In the genomic region with DNA sequence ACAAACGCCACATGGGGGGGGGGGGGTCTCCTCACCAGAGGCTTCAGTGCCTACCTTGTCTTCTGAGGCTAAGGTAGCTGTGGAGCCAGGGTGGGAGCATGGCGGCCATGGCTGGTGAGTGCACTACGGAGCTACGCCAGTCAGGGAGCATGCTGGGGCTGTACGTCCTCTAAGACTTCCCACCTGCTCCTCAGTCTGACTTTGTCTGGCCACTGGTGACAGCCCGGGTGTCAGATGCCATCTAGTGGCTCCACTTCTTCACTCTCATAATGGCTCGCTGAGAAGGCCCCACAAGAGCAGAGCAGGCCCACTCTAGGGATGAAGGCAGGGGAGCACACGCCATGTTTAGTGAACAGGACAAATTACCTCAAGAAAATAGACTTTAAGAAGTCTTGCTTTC, we compare ENCODE assay signal across 10 mouse cellular contexts. TPM values are rescaled to one million over a fixed set of nuclear protein-coding genes. Genes with fewer than 3 reads are reported as not detected.
DNase-seq lines count a peak whose midpoint lies in the region; ATAC-seq lines count a peak whose summit lies in the region.
"Had no signal": no experiment of that assay in that cellular context is flagged by ENCODE, and none has a peak within 500 bp of the region (broad histone marks: within the 10 kb centered on the region; RNA-seq: fewer than 3 reads in every experiment).

No protein-coding gene starts in this region.

- H3K9me3 ChIP-seq in hindbrain, embryonic 15.5 days = no peaks in the 10 kb centered on the region
- H3K9me3 ChIP-seq: embryonic facial prominence, embryonic 12.5 days had no signal

- peak; percentile 66; the same call in 1 of the 2 replicates for ATAC-seq in hindbrain, embryonic 15.5 days (ENCODE audit: low FRiP score, low read depth)

- H3K9ac ChIP-seq in hindbrain, embryonic 15.5 days = no peak overlapping the region
- H3K9ac ChIP-seq: embryonic facial prominence, embryonic 12.5 days had no signal

- intact Hi-C loops in left cerebral cortex, postnatal 10 days (cut with DNase I) = loop anchor here (10.0 kb wide), 1 partner anchor 189 kb away; no protein-coding TSS in a partner anchor

- H3K36me3 ChIP-seq in hindbrain, embryonic 15.5 days = peaks cover 45% of the 10 kb centered on the region

- no peak overlapping the region for H3K4me2 ChIP-seq in hindbrain, embryonic 15.5 days
- H3K4me2 ChIP-seq: embryonic facial prominence, embryonic 12.5 days had no signal

- no peaks in the 10 kb centered on the region for H3K27me3 ChIP-seq in hindbrain, embryonic 15.5 days
- H3K27me3 ChIP-seq: embryonic facial prominence, embryonic 12.5 days had no signal

- no peak overlapping the region for H3K4me3 ChIP-seq in hindbrain, embryonic 15.5 days
- H3K4me3 ChIP-seq: embryonic facial prominence, embryonic 12.5 days had no signal

- H3K4me1 ChIP-seq in hindbrain, embryonic 15.5 days (replicated peaks) = no peaks in the 10 kb centered on the region
- H3K4me1 ChIP-seq: embryonic facial prominence, embryonic 12.5 days had no signal

- peak; percentile 15 to 55 for DNase-seq in left cerebral cortex, postnatal 10 days (ENCODE audit: extremely low spot score in 1 of 2, low spot score in 2 of 2)
- DNase-seq in left cerebral cortex, adult 9 months (ENCODE audit: low spot score in 2 of 2) = no peak
- peak; percentile 22 for DNase-seq in WW6 (ENCODE audit: low read depth, low spot score)
- DNase-seq in embryo, embryonic 9.5 days (ENCODE audit: extremely low spot score) = peak; percentile 14
- peak; percentile 69 for DNase-seq in lung, postnatal 10 days
- peak; percentile 34 for DNase-seq in thymus, postnatal 0 days (ENCODE audit: low spot score)
- no peak for DNase-seq in ovary, postnatal 10 days (ENCODE audit: low spot score)

- no peak overlapping the region for H3K27ac ChIP-seq in hindbrain, embryonic 15.5 days (replicated peaks)
- H3K27ac ChIP-seq: embryonic facial prominence, embryonic 12.5 days; macrophage had no signal

- 50% methylated on average over 8 of the region's 8 CpGs for WGBS in hindbrain, embryonic 15.5 days

RNA-seq across cellular contexts. Expression of a gene that starts 41.2 kb away (rescaled TPM):
- 10 to 100 TPM; 23.2 to 24.7 TPM for total RNA-seq in left cerebral cortex, postnatal 10 days (2021)
- polyA plus RNA-seq in hindbrain, embryonic 15.5 days (2015; fragmentation: Nextera tagmentation; extraction: Ambion mirVana) = 9.6 and 10.6 TPM in 2 replicates
- 4.6 and 5.7 TPM in 2 replicates for polyA plus RNA-seq in thymus, postnatal 0 days (2015; fragmentation: Nextera tagmentation; extraction: Ambion mirVana)

Comparison
In these comparisons a context has a peak if more than half of its experiments do, and no peak if none do; other contexts are left out.
1. DNase-seq: peak in left cerebral cortex, postnatal 10 days (2 of 2), WW6 (single experiment), embryo, embryonic 9.5 days (single experiment), lung, postnatal 10 days (single experiment) and thymus, postnatal 0 days (single experiment); none in left cerebral cortex, adult 9 months (0 of 2) and ovary, postnatal 10 days (single experiment).